Mouse (Mus musculus) cortical plate, adult 2 months (tissue): ENCODE results near the gene Cdk5r1. TPM values are rescaled to one million over a fixed set of nuclear protein-coding genes. Genes with fewer than 3 reads are reported as not detected.

Experiments used
- H3K27ac ChIP-seq: fragments of 200-500 bp; 2 replicates; pipeline ENCODE4 v1.5.1; 2012; ENCODE audit warnings: low read length, control low read depth, inconsistent platforms; ENCODE audit not compliant: insufficient read depth
- H3K4me1 ChIP-seq: fragments of 200-500 bp; 2 replicates; pipeline ENCODE4 v1.6.1; 2011; ENCODE audit warnings: low read length; ENCODE audit not compliant: control insufficient read depth, insufficient read depth
- H3K4me3 ChIP-seq: fragments of 200-500 bp; 2 replicates; pipeline ENCODE4 v1.5.1; 2011; ENCODE audit warnings: mild to moderate bottlenecking, low read length, control low read depth; ENCODE audit not compliant: insufficient read depth
- CTCF ChIP-seq: fragments of 200-500 bp; IDR thresholded peaks from 2 replicates; pipeline ENCODE4 v1.5.1; 2011; ENCODE audit warnings: mild to moderate bottlenecking, control low read depth, low read length; ENCODE audit not compliant: insufficient read depth; ENCODE audit errors: extremely low read depth
- POLR2A ChIP-seq: fragments of 200-500 bp; IDR thresholded peaks from 2 replicates; pipeline ENCODE4 v1.6.1; 2011; ENCODE audit warnings: mild to moderate bottlenecking, low read length, control low read depth; ENCODE audit not compliant: insufficient read depth; ENCODE audit errors: extremely low read depth
- polyA plus RNA-seq: library from polyadenylated mRNA; depleted of rRNA; stranded (reverse); fragments of >200 nt; gene quantifications from 2 replicates; pipeline ENCODE4 v1.2.3, GENCODE M21; 2012; rRNA removed

Gene Cdk5r1
- polyA plus RNA-seq, 1 experiment: 234 TPM

- no peak overlapping the region for H3K4me3 ChIP-seq
- H3K4me1 ChIP-seq: peaks cover 4% of the 10 kb centered on the region
- no peak for TF ChIP-seq CTCF
- TF ChIP-seq POLR2A: no peak
- no peak overlapping the region for H3K27ac ChIP-seq
Measured at GRCm38 (mm10) chr11:80524213-80524612, 47.4 kb downstream of the Cdk5r1 start.

- Histone ChIP-seq H3K4me3 (no peak overlapping the region), H3K27ac (no peak overlapping the region), H3K4me1 (no peaks in the 10 kb centered on the region; the same call in 1 of the 2 replicates)
- TF ChIP-seq POLR2A (no peak), CTCF (no peak)
Measured at GRCm38 (mm10) chr11:80527697-80528096, 50.9 kb downstream of the Cdk5r1 start.

- Histone ChIP-seq H3K4me3 (no peak overlapping the region), H3K27ac (no peak overlapping the region), H3K4me1 (no peaks in the 10 kb centered on the region)
- no peak for TF ChIP-seq CTCF
- TF ChIP-seq POLR2A: no peak
Measured at GRCm38 (mm10) chr11:80529149-80529548, 52.3 kb downstream of the Cdk5r1 start.

Other genes starting within 250 kb of the Cdk5r1 start
- gene Rhbdl3, start 176.1 kb upstream of the Cdk5r1 start, polyA plus RNA-seq: 7.5 and 8.4 TPM in 2 replicates
- 27.6 and 30.0 TPM in 2 replicates for gene 5730455P16Rik, start 99.0 kb upstream of the Cdk5r1 start, polyA plus RNA-seq
- 116 and 121 TPM in 2 replicates for gene Zfp207, start 93.7 kb upstream of the Cdk5r1 start, polyA plus RNA-seq
- gene Psmd11, start 48.4 kb upstream of the Cdk5r1 start, polyA plus RNA-seq: 63.5 and 67.0 TPM in 2 replicates